ENCODE assay signal across 7 mouse cellular contexts in the genomic region with DNA sequence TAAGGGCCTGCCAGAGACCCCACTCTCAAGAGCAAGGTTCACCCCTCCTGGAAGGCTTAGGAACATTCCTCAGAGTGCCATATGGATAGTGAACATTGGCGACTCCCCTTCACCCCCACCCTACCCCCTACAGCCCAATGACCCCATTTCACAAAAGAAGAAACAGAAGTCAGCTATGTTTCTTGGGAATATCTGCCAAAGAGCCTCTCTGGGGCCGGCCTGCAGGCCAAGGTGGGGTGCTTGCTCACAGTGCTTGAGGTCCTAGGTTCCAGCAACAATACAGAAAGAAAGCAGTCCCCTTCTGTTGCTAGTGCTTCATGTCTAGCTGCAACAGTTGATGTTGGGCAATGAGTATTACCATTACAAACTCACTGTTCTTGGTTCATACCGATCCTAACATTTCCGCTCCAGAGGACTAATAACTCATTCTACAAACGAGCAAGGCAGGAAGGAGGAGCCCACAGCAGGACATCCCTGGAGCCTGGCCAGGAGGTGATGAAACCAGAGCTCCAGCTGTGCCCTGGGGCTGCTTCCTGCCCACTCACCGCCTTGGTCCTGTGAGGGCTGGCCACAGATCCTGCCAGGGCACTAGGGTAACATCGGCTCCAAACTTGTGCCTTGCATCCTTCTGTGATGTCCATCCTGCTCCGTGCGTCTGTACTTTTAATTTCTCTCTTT. TPM values are rescaled to one million over a fixed set of nuclear protein-coding genes. Genes with fewer than 3 reads are reported as not detected.
DNase-seq lines count a peak whose midpoint lies in the region; ATAC-seq and TF ChIP-seq lines count a peak whose summit lies in the region.

No protein-coding gene starts in this region.

- peak; percentile 18 for DNase-seq in midbrain, postnatal 0 days (ENCODE audit: low spot score)
- peak; percentile 96 for DNase-seq in adrenal gland, postnatal 25 days
- DNase-seq in gastrocnemius, postnatal 14 days, result peak; percentile 65
- DNase-seq in lung, postnatal 36 days, result peak; percentile 85
- DNase-seq in spleen, postnatal 14 days (ENCODE audit: low spot score in 2 of 2), result no peak
- no peak for DNase-seq in embryo, embryonic 11 days

- intact Hi-C loops in gastrocnemius, postnatal 14 days (cut with DNase I; ENCODE audit: low total_unique reads), result no loop called here

- H3K4me2 ChIP-seq in midbrain, postnatal 0 days (ENCODE audit: low read depth, low read length, poor library complexity, severe bottlenecking), result no peak overlapping the region
- no peak overlapping the region for H3K4me2 ChIP-seq in midbrain, embryonic 16.5 days (ENCODE audit: low read length)

- no peak overlapping the region for H3K9ac ChIP-seq in midbrain, postnatal 0 days (replicated peaks; ENCODE audit: low read length, poor library complexity, severe bottlenecking)
- no peak overlapping the region for H3K9ac ChIP-seq in midbrain, embryonic 16.5 days (ENCODE audit: low read depth, low read length)

- ATAC-seq in midbrain, postnatal 0 days (ENCODE audit: low FRiP score), result no peak
- ATAC-seq in midbrain, embryonic 16.5 days, result no peak

- peaks cover 15% of the 10 kb centered on the region for H3K4me1 ChIP-seq in midbrain, postnatal 0 days (ENCODE audit: insufficient read depth, low read length)
- peaks cover 20% of the 10 kb centered on the region for H3K4me1 ChIP-seq in midbrain, embryonic 16.5 days (ENCODE audit: control insufficient read depth, insufficient read depth, low read length)

- no peak overlapping the region for H3K4me3 ChIP-seq in midbrain, postnatal 0 days (ENCODE audit: low read depth, low read length)
- no peak overlapping the region for H3K4me3 ChIP-seq in midbrain, embryonic 16.5 days (ENCODE audit: low read depth, low read length)

- no peak overlapping the region for H3K27ac ChIP-seq in midbrain, postnatal 0 days (ENCODE audit: low read depth, low read length)
- H3K27ac ChIP-seq in midbrain, embryonic 16.5 days (ENCODE audit: low read length), result no peak overlapping the region

- peaks cover 2% of the 10 kb centered on the region; the same call in 1 of the 2 replicates for H3K36me3 ChIP-seq in midbrain, postnatal 0 days (ENCODE audit: insufficient read depth, low read length)
- H3K36me3 ChIP-seq in midbrain, embryonic 16.5 days (ENCODE audit: control insufficient read depth, insufficient read depth, low read length), result peaks cover 1% of the 10 kb centered on the region; the same call in 1 of the 2 replicates

- H3K9me3 ChIP-seq in midbrain, postnatal 0 days (ENCODE audit: low read length), result no peaks in the 10 kb centered on the region
- H3K9me3 ChIP-seq in midbrain, embryonic 16.5 days (replicated peaks; ENCODE audit: control insufficient read depth, low read length, poor library complexity, severe bottlenecking), result no peaks in the 10 kb centered on the region

- H3K27me3 ChIP-seq in midbrain, postnatal 0 days (ENCODE audit: insufficient read depth, low read length), result no peaks in the 10 kb centered on the region
- no peaks in the 10 kb centered on the region for H3K27me3 ChIP-seq in midbrain, embryonic 16.5 days (ENCODE audit: control insufficient read depth, insufficient read depth, low read depth, low read length)

- TF ChIP-seq CTCF in midbrain, postnatal 0 days (IDR thresholded peaks at IDR 0.05), result no peak

- 64% methylated on average over 9 of the region's 9 CpGs for WGBS in midbrain, postnatal 0 days
- 71% methylated on average over 9 of the region's 9 CpGs for WGBS in midbrain, embryonic 16.5 days

RNA-seq across cellular contexts. Expression of gene Slc25a29, which starts 3.6 kb away (rescaled TPM):
- total RNA-seq in midbrain, postnatal 0 days (2014; rRNA removed), result 20.1 and 21.8 TPM in 2 replicates
- polyA plus RNA-seq in midbrain, postnatal 0 days (2015; fragmentation: Nextera tagmentation; extraction: Ambion mirVana), result 14.6 and 15.6 TPM in 2 replicates
- 19.0 and 19.8 TPM in 2 replicates for polyA plus RNA-seq in midbrain, embryonic 16.5 days (2015; fragmentation: Nextera tagmentation; extraction: Ambion mirVana)
- 20.7 and 25.5 TPM in 2 replicates for total RNA-seq in adrenal gland, postnatal 25 days (2021)
- 1 to 10 TPM; 4.5 to 5.3 TPM for total RNA-seq in gastrocnemius, postnatal 14 days (2021)

RNA-seq across cellular contexts. Expression of gene Slc25a47, which starts 3.7 kb away (rescaled TPM):
- 8.6 and 13.2 TPM in 2 replicates for total RNA-seq in midbrain, postnatal 0 days (2014; rRNA removed)
- 5.7 and 5.9 TPM in 2 replicates for polyA plus RNA-seq in midbrain, postnatal 0 days (2015; fragmentation: Nextera tagmentation; extraction: Ambion mirVana)
- polyA plus RNA-seq in midbrain, embryonic 16.5 days (2015; fragmentation: Nextera tagmentation; extraction: Ambion mirVana), result 6.4 and 8.2 TPM in 2 replicates
- total RNA-seq in adrenal gland, postnatal 25 days (2021), result 16.1 and 21.0 TPM in 2 replicates
- total RNA-seq in gastrocnemius, postnatal 14 days (2021), result 1 to 10 TPM; 4.5 to 6.0 TPM

RNA-seq across cellular contexts. Expression of gene Yy1, which starts 39.3 kb away (rescaled TPM):
- total RNA-seq in midbrain, postnatal 0 days (2014; rRNA removed), result 35.4 and 38.3 TPM in 2 replicates
- 7.4 and 9.2 TPM in 2 replicates for polyA plus RNA-seq in midbrain, postnatal 0 days (2015; fragmentation: Nextera tagmentation; extraction: Ambion mirVana)
- 10.3 and 11.6 TPM in 2 replicates for polyA plus RNA-seq in midbrain, embryonic 16.5 days (2015; fragmentation: Nextera tagmentation; extraction: Ambion mirVana)
- 77.9 and 100 TPM in 2 replicates for total RNA-seq in adrenal gland, postnatal 25 days (2021)
- total RNA-seq in gastrocnemius, postnatal 14 days (2021), result 10 to 100 TPM; 24.2 to 24.8 TPM

Comparison
In these comparisons a context has a peak if more than half of its experiments do, and no peak if none do; other contexts are left out.
1. DNase-seq: peak in midbrain, postnatal 0 days (single experiment), adrenal gland, postnatal 25 days (single experiment), gastrocnemius, postnatal 14 days (single experiment) and lung, postnatal 36 days (single experiment); none in spleen, postnatal 14 days (0 of 2) and embryo, embryonic 11 days (single experiment).